Comparison of ENCODE assay signal across 9 mouse cellular contexts in genomic region chr6:97438918-97439645, GRCm38 (mm10).
DNase-seq lines count a peak whose midpoint lies in the region; ATAC-seq and TF ChIP-seq lines count a peak whose summit lies in the region.
"Had no signal": no experiment of that assay in that cellular context is flagged by ENCODE, and none has a peak within 500 bp of the region (broad histone marks: within the 10 kb centered on the region; RNA-seq: fewer than 3 reads in every experiment).

No protein-coding gene starts in this region.

- H3K79me2 ChIP-seq in CH12.LX (replicated peaks; ENCODE audit: control insufficient read depth, extremely low read depth, insufficient read depth, poor library complexity, severe bottlenecking) (no peaks in the 10 kb centered on the region), macrophage (ENCODE audit: inconsistent target) (peaks cover 89% of the 10 kb centered on the region)

- WGBS in macrophage (ENCODE audit: missing documents), result under 1% methylated on average over 16 of the region's 16 CpGs
- WGBS in midbrain, postnatal 0 days, result 65% methylated on average over 16 of the region's 16 CpGs

- no peak overlapping the region for H3K9ac ChIP-seq in CH12.LX (ENCODE audit: insufficient read depth, low read depth)
- H3K9ac ChIP-seq in midbrain, postnatal 0 days (replicated peaks; ENCODE audit: low read length, poor library complexity, severe bottlenecking), result no peak overlapping the region

- TF ChIP-seq POLR2A in CH12.LX (IDR thresholded peaks at IDR 0.05; ENCODE audit: low read depth, low read length), result no peak

- in situ Hi-C loops in CH12.LX (cut with MboI; ENCODE audit: low pct_ligation_motif_present, low pct_unique_long_range_greater_than_20kb, low sequenced_read_pairs), result loop anchor here (25.0 kb wide), 1 partner anchor 298 kb away; no protein-coding TSS in a partner anchor

- dilution Hi-C loops in CH12.LX (cut with MboI; ENCODE audit: extremely low pct_ligation_motif_present, extremely low pct_unique_long_range_greater_than_20kb, low sequenced_read_pairs), result no loop called here

- H3K4me3 ChIP-seq in CH12.LX (replicated peaks in 1 of 3; ENCODE audit: low read depth in 2 of 3, low read length in 2 of 3, poor library complexity in 1 of 3) (no peak overlapping the region), macrophage (ENCODE audit: inconsistent target) (peak overlapping the region; percentile 3; the same call in 1 of the 2 replicates)
- H3K4me3 ChIP-seq in brown adipose tissue, adult 24 weeks (ENCODE audit: insufficient read depth, low read depth, low read length), result no peak overlapping the region
- H3K4me3 ChIP-seq in midbrain, postnatal 0 days (ENCODE audit: low read depth, low read length), result no peak overlapping the region

- no peak for TF ChIP-seq RAD21 in CH12.LX (IDR thresholded peaks at IDR 0.05; ENCODE audit: low read depth, low read length)

- no peaks in the 10 kb centered on the region for H3K9me3 ChIP-seq in CH12.LX (replicated peaks; ENCODE audit: low read length)
- H3K9me3 ChIP-seq in midbrain, postnatal 0 days (ENCODE audit: low read length), result no peaks in the 10 kb centered on the region

- H3K4me1 ChIP-seq in CH12.LX (ENCODE audit: control insufficient read depth in 1 of 2, insufficient read depth in 2 of 2), result peaks cover 2 to 27% of the 10 kb centered on the region in 2 experiments; a peak in 3 of 4 replicates
- peaks cover 17% of the 10 kb centered on the region for H3K4me1 ChIP-seq in brown adipose tissue, adult 24 weeks (ENCODE audit: control insufficient read depth, insufficient read depth, insufficient read length, low read length)
- no peaks in the 10 kb centered on the region for H3K4me1 ChIP-seq in midbrain, postnatal 0 days (ENCODE audit: insufficient read depth, low read length)

- H3K27ac ChIP-seq in CH12.LX (ENCODE audit: insufficient read depth, low read depth), result no peak overlapping the region
- H3K27ac ChIP-seq in brown adipose tissue, adult 24 weeks (replicated peaks; ENCODE audit: low read depth, low read length), result peak overlapping the region; percentile 57
- H3K27ac ChIP-seq in macrophage, result peak overlapping the region; percentile 99
- no peak overlapping the region for H3K27ac ChIP-seq in midbrain, postnatal 0 days (ENCODE audit: low read depth, low read length)

- H3K36me3 ChIP-seq in CH12.LX (replicated peaks in 1 of 2; ENCODE audit: control insufficient read depth in 1 of 2, insufficient read depth in 1 of 2, low read length in 1 of 2), result no peaks in the 10 kb centered on the region
- H3K36me3 ChIP-seq in macrophage (ENCODE audit: inconsistent target), result no peaks in the 10 kb centered on the region
- no peaks in the 10 kb centered on the region for H3K36me3 ChIP-seq in midbrain, postnatal 0 days (ENCODE audit: insufficient read depth, low read length)

- peak overlapping the region; percentile 92 for H3K4me2 ChIP-seq in CH12.LX (ENCODE audit: insufficient read depth, low read depth, poor library complexity, severe bottlenecking)
- no peak overlapping the region for H3K4me2 ChIP-seq in midbrain, postnatal 0 days (ENCODE audit: low read depth, low read length, poor library complexity, severe bottlenecking)

- TF ChIP-seq EP300 in CH12.LX (IDR thresholded peaks at IDR 0.05; ENCODE audit: low read length), result peak; percentile 79

- DNase-seq in kidney, adult 9 months, result peak; percentile 44
- no peak for DNase-seq in kidney, postnatal 10 days
- peak; percentile 75 for DNase-seq in CH12.LX (ENCODE audit: extremely low read depth)
- DNase-seq in midbrain, postnatal 0 days (ENCODE audit: low spot score), result no peak
- DNase-seq: cerebellum, adult 9-10 months; kidney, postnatal 14 days had no signal

- ATAC-seq in midbrain, postnatal 0 days (ENCODE audit: low FRiP score), result no peak
- no peak for ATAC-seq in inflammation-experienced regulatory T-cells, adult 6 months

- TF ChIP-seq CTCF in CH12.LX (conservative IDR thresholded peaks at IDR 0.05 in 1 of 2, IDR thresholded peaks at IDR 0.05 in 1 of 2; ENCODE audit: low read depth in 2 of 2, low read length in 2 of 2), result no peak
- TF ChIP-seq CTCF in midbrain, postnatal 0 days (IDR thresholded peaks at IDR 0.05), result no peak

- no peaks in the 10 kb centered on the region for H3K27me3 ChIP-seq in CH12.LX (replicated peaks)
- H3K27me3 ChIP-seq in midbrain, postnatal 0 days (ENCODE audit: insufficient read depth, low read length), result no peaks in the 10 kb centered on the region

TF ChIP-seq in CH12.LX, 34 proteins besides CTCF, POLR2A, EP300 and RAD21:
- TF ChIP-seq TBP (conservative IDR thresholded peaks at IDR 0.05; ENCODE audit: low read depth, low read length) (no peak), SIN3A (IDR thresholded peaks at IDR 0.05; ENCODE audit: low read length) (no peak), TCF12 (IDR thresholded peaks at IDR 0.05; ENCODE audit: low read depth, low read length) (0 out of 2 replicates have a peak, but pooled peaks have one; percentile 21), GABPA (IDR thresholded peaks at IDR 0.05; ENCODE audit: insufficient replicate concordance, low read depth, low read length) (no peak), KAT2A (IDR thresholded peaks at IDR 0.05; ENCODE audit: insufficient replicate concordance, low read length) (no peak), NELFE (IDR thresholded peaks at IDR 0.05; ENCODE audit: low read depth, low read length) (no peak), ZMIZ1 (IDR thresholded peaks at IDR 0.05; ENCODE audit: low read depth, low read length) (no peak), MEF2A (IDR thresholded peaks at IDR 0.05; ENCODE audit: borderline replicate concordance, low read depth, low read length) (peak; percentile 91), PAX5 (IDR thresholded peaks at IDR 0.05; ENCODE audit: low read length) (no peak), MAFK (IDR thresholded peaks at IDR 0.05; ENCODE audit: insufficient replicate concordance, low read length) (0 out of 2 replicates have a peak, but pooled peaks have one; percentile 2), ZKSCAN1 (IDR thresholded peaks at IDR 0.05; ENCODE audit: borderline replicate concordance, low read depth, low read length) (no peak), IRF4 (IDR thresholded peaks at IDR 0.05; ENCODE audit: low read depth, low read length) (peak; percentile 57; the same call in 1 of the 2 replicates), BHLHE40 (IDR thresholded peaks at IDR 0.05; ENCODE audit: low read depth, low read length) (0 out of 2 replicates have a peak, but pooled peaks have one; percentile 21), POLR2AphosphoS2 (IDR thresholded peaks at IDR 0.05; ENCODE audit: low read depth, low read length) (no peak), ETS1 (conservative IDR thresholded peaks at IDR 0.05; ENCODE audit: low read depth, low read length) (peak; percentile 53)
TF ChIP-seq in CH12.LX: peak in this region for 6.

Comparison
In these comparisons a context has a peak if more than half of its experiments do, and no peak if none do; other contexts are left out.
1. DNase-seq: peak in kidney, adult 9 months (single experiment) and CH12.LX (single experiment); none in kidney, postnatal 10 days (single experiment) and midbrain, postnatal 0 days (single experiment).
2. H3K27ac ChIP-seq: peak in brown adipose tissue, adult 24 weeks (single experiment) and macrophage (single experiment); none in CH12.LX (single experiment) and midbrain, postnatal 0 days (single experiment).